Mouse (Mus musculus): Measurements from ENCODE around the gene Slc5a5. TPM values are rescaled to one million over a fixed set of nuclear protein-coding genes. Genes with fewer than 3 reads are reported as not detected.
A peak's percentile ranks its signal among the peaks of the same experiment; 100 is the strongest.
"Not testable (repeated sequence)": the region's sequence is repeated elsewhere in the genome, so short reads cannot be mapped to it uniquely, and the experiment has no call there.

Slc5a5 gene
- total and polyA plus RNA-seq, 3 experiments, result 0.18 TPM; not detected in 2

- no peak for DNase-seq
- peaks cover 6% of the 10 kb centered on the region for H3K4me1 ChIP-seq (ENCODE audit: control insufficient read depth, insufficient read depth, low read length)
- no peak overlapping the region for H3K4me3 ChIP-seq
- TF ChIP-seq POLR2A (IDR thresholded peaks at IDR 0.05; ENCODE audit: insufficient read depth, low read depth, low read length) (no peak), CTCF (IDR thresholded peaks at IDR 0.05) (no peak), EP300 (IDR thresholded peaks at IDR 0.05; ENCODE audit: insufficient read depth, low read depth, low read length) (no peak)
- H3K36me3 ChIP-seq (ENCODE audit: control insufficient read depth, insufficient read depth, low read length), result peaks cover 2% of the 10 kb centered on the region; the same call in 1 of the 2 replicates
- intact Hi-C loops (cut with DNase I), result loop anchor here (2.0 to 5.0 kb wide), 3 partner anchors 22 to 373 kb away; partner anchors contain the start of genes Haus8 and Myo9b
- WGBS, result 85% methylated on average over 2 of the region's 2 CpGs
- no peak overlapping the region for H3K9ac ChIP-seq (ENCODE audit: low read depth, low read length)
- H3K27me3 ChIP-seq (ENCODE audit: control insufficient read depth, insufficient read depth, low read length), result no peaks in the 10 kb centered on the region
- H3K27ac ChIP-seq, result no peak overlapping the region
- peaks cover 5% of the 10 kb centered on the region for H3K79me2 ChIP-seq (replicated peaks; ENCODE audit: control insufficient read depth, insufficient read depth, low read length)
Measured at GRCm38 (mm10) chr8:70899226-70899625, 6.7 kb upstream of the Slc5a5 start.

GRCm38 (mm10) chr8:70898661-70899198 is 6.2 kb upstream of the Slc5a5 start:
- Histone ChIP-seq H3K27me3 (ENCODE audit: control insufficient read depth, insufficient read depth, low read length) (no peaks in the 10 kb centered on the region), H3K27ac (no peak overlapping the region), H3K4me3 (no peak overlapping the region), H3K36me3 (ENCODE audit: control insufficient read depth, insufficient read depth, low read length) (peaks cover 2% of the 10 kb centered on the region; the same call in 1 of the 2 replicates), H3K79me2 (replicated peaks; ENCODE audit: control insufficient read depth, insufficient read depth, low read length) (peaks cover 5% of the 10 kb centered on the region), H3K9ac (ENCODE audit: low read depth, low read length) (no peak overlapping the region), H3K4me1 (ENCODE audit: control insufficient read depth, insufficient read depth, low read length) (peaks cover 6% of the 10 kb centered on the region)
- TF ChIP-seq POLR2A (IDR thresholded peaks at IDR 0.05; ENCODE audit: insufficient read depth, low read depth, low read length) (no peak), CTCF (IDR thresholded peaks at IDR 0.05) (no peak), EP300 (IDR thresholded peaks at IDR 0.05; ENCODE audit: insufficient read depth, low read depth, low read length) (no peak)
- no peak for DNase-seq
- WGBS, result 47% methylated on average over 2 of the region's 2 CpGs
- intact Hi-C loops (cut with DNase I), result loop anchor here (1.0 to 5.0 kb wide), 4 partner anchors 22 to 374 kb away; partner anchors contain the start of genes Haus8 and Myo9b

- H3K27me3 ChIP-seq (ENCODE audit: control insufficient read depth, insufficient read depth, low read length), result no peaks in the 10 kb centered on the region; the same call in 1 of the 2 replicates
- H3K4me3 ChIP-seq, result peak overlapping the region; percentile 88
- peak overlapping the region; percentile 68 for H3K9ac ChIP-seq (ENCODE audit: low read depth, low read length)
- peaks cover 6% of the 10 kb centered on the region for H3K4me1 ChIP-seq (ENCODE audit: control insufficient read depth, insufficient read depth, low read length)
- TF ChIP-seq EP300 (IDR thresholded peaks at IDR 0.05; ENCODE audit: insufficient read depth, low read depth, low read length) (peak; percentile 77; the same call in 1 of the 2 replicates), POLR2A (IDR thresholded peaks at IDR 0.05; ENCODE audit: insufficient read depth, low read depth, low read length) (no peak; the same call in 1 of the 2 replicates), CTCF (IDR thresholded peaks at IDR 0.05) (peak; percentile 79)
- peaks cover 2% of the 10 kb centered on the region; the same call in 1 of the 2 replicates for H3K36me3 ChIP-seq (ENCODE audit: control insufficient read depth, insufficient read depth, low read length)
- intact Hi-C loops (cut with DNase I), result loop anchor here (1.0 to 5.0 kb wide), 5 partner anchors 23 to 374 kb away; partner anchors contain the start of genes Ccdc124, Haus8 and Myo9b
- peak; percentile 85 to 90 for DNase-seq
- peaks cover 5% of the 10 kb centered on the region for H3K79me2 ChIP-seq (replicated peaks; ENCODE audit: control insufficient read depth, insufficient read depth, low read length)
- under 1% methylated on average over 20 of the region's 20 CpGs for WGBS
- peak overlapping the region; percentile 86 for H3K27ac ChIP-seq
Measured at GRCm38 (mm10) chr8:70897681-70898413, 5.3 kb upstream of the Slc5a5 start.

GRCm38 (mm10) chr8:70897021-70897680 is 4.6 kb upstream of the Slc5a5 start, which contains the start of gene Rpl18a:
Gene Rpl18a, minus strand, starts transcription at chr8:70897412.
- peak within 1 kb of the TSS; percentile 96 for H3K9ac ChIP-seq (ENCODE audit: low read depth, low read length)

GRCm38 (mm10) chr8:70896316-70897020 is 3.9 kb upstream of the Slc5a5 start:
- intact Hi-C loops (cut with DNase I), result loop anchor here (1.0 to 5.0 kb wide), 3 partner anchors 23 to 376 kb away; partner anchors contain the start of genes Ccdc124, Haus8 and Myo9b
- Histone ChIP-seq H3K27me3 (ENCODE audit: control insufficient read depth, insufficient read depth, low read length) (peaks cover 9% of the 10 kb centered on the region), H3K36me3 (ENCODE audit: control insufficient read depth, insufficient read depth, low read length) (peaks cover 2% of the 10 kb centered on the region; the same call in 1 of the 2 replicates), H3K27ac (peak overlapping the region; percentile 95), H3K4me3 (peak overlapping the region; percentile 88), H3K9ac (ENCODE audit: low read depth, low read length) (peak overlapping the region; percentile 96), H3K4me1 (ENCODE audit: control insufficient read depth, insufficient read depth, low read length) (peaks cover 6% of the 10 kb centered on the region), H3K79me2 (replicated peaks; ENCODE audit: control insufficient read depth, insufficient read depth, low read length) (peaks cover 5% of the 10 kb centered on the region)
- WGBS, result 2% methylated on average over 25 of the region's 25 CpGs
- DNase-seq, result no peak
- TF ChIP-seq EP300 (IDR thresholded peaks at IDR 0.05; ENCODE audit: insufficient read depth, low read depth, low read length) (0 out of 2 replicates have a peak, but pooled peaks have one; percentile 5), POLR2A (IDR thresholded peaks at IDR 0.05; ENCODE audit: insufficient read depth, low read depth, low read length) (no peak), CTCF (IDR thresholded peaks at IDR 0.05) (no peak)

More at GRCm38 (mm10) chr8:70897021-70897680, 4.6 kb upstream of the Slc5a5 start, which contains the start of gene Rpl18a:
- Histone ChIP-seq H3K4me1 (ENCODE audit: control insufficient read depth, insufficient read depth, low read length) (peaks cover 6% of the 10 kb centered on the region), H3K79me2 (replicated peaks; ENCODE audit: control insufficient read depth, insufficient read depth, low read length) (peaks cover 5% of the 10 kb centered on the region), H3K36me3 (ENCODE audit: control insufficient read depth, insufficient read depth, low read length) (peaks cover 2% of the 10 kb centered on the region; the same call in 1 of the 2 replicates), H3K27me3 (ENCODE audit: control insufficient read depth, insufficient read depth, low read length) (peaks cover 6% of the 10 kb centered on the region), H3K27ac (peak within 1 kb of the TSS; percentile 95), H3K4me3 (peak within 1 kb of the TSS; percentile 88)
- intact Hi-C loops (cut with DNase I), result loop anchor here (1.0 to 5.0 kb wide), 3 partner anchors 24 to 375 kb away; partner anchors contain the start of genes Ccdc124, Haus8 and Myo9b
- DNase-seq, result peak; percentile 92 to 98
- peak; percentile 40 for TF ChIP-seq CTCF (IDR thresholded peaks at IDR 0.05)
- TF ChIP-seq EP300 (IDR thresholded peaks at IDR 0.05; ENCODE audit: insufficient read depth, low read depth, low read length), result peak; percentile 74
- TF ChIP-seq POLR2A (IDR thresholded peaks at IDR 0.05; ENCODE audit: insufficient read depth, low read depth, low read length), result peak; percentile 98
- under 1% methylated on average over 60 of the region's 60 CpGs for WGBS

- not testable (repeated sequence) for DNase-seq; H3K4me1 ChIP-seq (ENCODE audit: control insufficient read depth, insufficient read depth, low read length); H3K79me2 ChIP-seq (replicated peaks; ENCODE audit: control insufficient read depth, insufficient read depth, low read length); H3K27ac ChIP-seq; H3K36me3 ChIP-seq (ENCODE audit: control insufficient read depth, insufficient read depth, low read length); H3K9ac ChIP-seq (ENCODE audit: low read depth, low read length); H3K4me3 ChIP-seq
- 80% methylated on average over 24 of the region's 24 CpGs for WGBS
- peaks cover 11% of the 10 kb centered on the region for H3K27me3 ChIP-seq (ENCODE audit: control insufficient read depth, insufficient read depth, low read length)
- intact Hi-C loops (cut with DNase I), result loop anchor here (5.0 kb wide), 2 partner anchors 307 to 377 kb away; partner anchors contain the start of genes Haus8 and Myo9b
Measured at GRCm38 (mm10) chr8:70895571-70896259, 3.2 kb upstream of the Slc5a5 start.

Data from heart, adult 2 months (tissue).